Mouse (Mus musculus): ENCODE results near the gene Kif16b. TPM values are rescaled to one million over a fixed set of nuclear protein-coding genes. Genes with fewer than 3 reads are reported as not detected.
A peak's percentile ranks its signal among the peaks of the same experiment; 100 is the strongest.

Kif16b gene
- total RNA-seq, 2 experiments from 2014 or later, result 18.1 to 19.4 TPM

GRCm38 (mm10) chr2:142876636-142877035 lies 24.7 kb downstream of the Kif16b start:
- no peak for DNase-seq (ENCODE audit: low spot score in 2 of 2)

- no peak for DNase-seq (ENCODE audit: low spot score in 2 of 2)
Measured at GRCm38 (mm10) chr2:142875936-142876335, 25.4 kb downstream of the Kif16b start.

- DNase-seq (ENCODE audit: low spot score in 2 of 2), result peak in 1 of 2 experiments; percentile 19
Measured at GRCm38 (mm10) chr2:142874562-142874961, 26.8 kb downstream of the Kif16b start.

- DNase-seq (ENCODE audit: low spot score in 2 of 2), result no peak
Measured at GRCm38 (mm10) chr2:142870055-142870454, 31.3 kb downstream of the Kif16b start.

- no peak for DNase-seq (ENCODE audit: low spot score in 2 of 2)
Measured at GRCm38 (mm10) chr2:142867481-142867880, 33.9 kb downstream of the Kif16b start.

- DNase-seq (ENCODE audit: low spot score in 2 of 2), result no peak
Measured at GRCm38 (mm10) chr2:142860994-142861393, 40.3 kb downstream of the Kif16b start.

- peak in 1 of 2 experiments; percentile 26 for DNase-seq (ENCODE audit: low spot score in 2 of 2)
Measured at GRCm38 (mm10) chr2:142859452-142859851, 41.9 kb downstream of the Kif16b start.

- DNase-seq (ENCODE audit: low spot score in 2 of 2), result no peak
Measured at GRCm38 (mm10) chr2:142838775-142839174, 62.6 kb downstream of the Kif16b start.

- DNase-seq (ENCODE audit: low spot score in 2 of 2), result no peak
Measured at GRCm38 (mm10) chr2:142838118-142838517, 63.2 kb downstream of the Kif16b start.

GRCm38 (mm10) chr2:142834751-142835150 lies 66.6 kb downstream of the Kif16b start:
- no peak for DNase-seq (ENCODE audit: low spot score in 2 of 2)

- no peak for DNase-seq (ENCODE audit: low spot score in 2 of 2)
Measured at GRCm38 (mm10) chr2:142832617-142833422, 68.5 kb downstream of the Kif16b start.

- DNase-seq (ENCODE audit: low spot score in 2 of 2), result peak in 1 of 2 experiments; percentile 17
Measured at GRCm38 (mm10) chr2:142813033-142813432, 88.3 kb downstream of the Kif16b start.

- no peak for DNase-seq (ENCODE audit: low spot score in 2 of 2)
Measured at GRCm38 (mm10) chr2:142803760-142804448, 97.4 kb downstream of the Kif16b start.

GRCm38 (mm10) chr2:142797310-142797709 lies 104.0 kb downstream of the Kif16b start:
- no peak for DNase-seq (ENCODE audit: low spot score in 2 of 2)

GRCm38 (mm10) chr2:142775358-142775757 lies 126.0 kb downstream of the Kif16b start:
- DNase-seq (ENCODE audit: low spot score in 2 of 2), result no peak

GRCm38 (mm10) chr2:142774752-142775151 lies 126.6 kb downstream of the Kif16b start:
- no peak for DNase-seq (ENCODE audit: low spot score in 2 of 2)

- no peak for DNase-seq (ENCODE audit: low spot score in 2 of 2)
Measured at GRCm38 (mm10) chr2:142769647-142770121, 131.6 kb downstream of the Kif16b start.

- no peak for DNase-seq (ENCODE audit: low spot score in 2 of 2)
Measured at GRCm38 (mm10) chr2:142764276-142764675, 137.1 kb downstream of the Kif16b start.

GRCm38 (mm10) chr2:142760843-142761242 lies 140.5 kb downstream of the Kif16b start:
- DNase-seq (ENCODE audit: low spot score in 2 of 2), result no peak

- no peak for DNase-seq (ENCODE audit: low spot score in 2 of 2)
Measured at GRCm38 (mm10) chr2:142759192-142759591, 142.1 kb downstream of the Kif16b start.

- DNase-seq (ENCODE audit: low spot score in 2 of 2), result no peak
Measured at GRCm38 (mm10) chr2:142758091-142758765, 143.1 kb downstream of the Kif16b start.

- DNase-seq (ENCODE audit: low spot score in 2 of 2), result no peak
Measured at GRCm38 (mm10) chr2:142739338-142739737, 162.0 kb downstream of the Kif16b start.
